Mouse (Mus musculus): ENCODE measurements around the gene Oaz1.
"Not testable (repeated sequence)": the region's sequence is repeated elsewhere in the genome, so short reads cannot be mapped to it uniquely, and the experiment has no call there.

Gene Oaz1

GRCm38 (mm10) chr10:80823847-80824643, 2.4 kb upstream of the Oaz1 start:
- no peak for DNase-seq

GRCm38 (mm10) chr10:80824827-80825226, 1.6 kb upstream of the Oaz1 start:
- no peak for DNase-seq

- DNase-seq: no peak
These were observed 810 bp downstream of the Oaz1 start for GRCm38 (mm10) chr10:80827063-80827869.

- no peak for DNase-seq
These were observed 1.5 kb downstream of the Oaz1 start for GRCm38 (mm10) chr10:80827870-80828420.

GRCm38 (mm10) chr10:80828587-80828986, 2.1 kb downstream of the Oaz1 start:
- DNase-seq: not testable (repeated sequence)

GRCm38 (mm10) chr10:80829359-80830278, 3.2 kb downstream of the Oaz1 start:
- DNase-seq: no peak

GRCm38 (mm10) chr10:80831136-80831535, 4.7 kb downstream of the Oaz1 start:
- DNase-seq: peak; percentile 78 to 86

- no peak for DNase-seq
These were observed 6.4 kb downstream of the Oaz1 start for GRCm38 (mm10) chr10:80832818-80833217.

GRCm38 (mm10) chr10:80835617-80836016, 9.2 kb downstream of the Oaz1 start:
- no peak for DNase-seq

GRCm38 (mm10) chr10:80836949-80837379, 10.5 kb downstream of the Oaz1 start:
- DNase-seq: no peak

GRCm38 (mm10) chr10:80837827-80838226, 11.4 kb downstream of the Oaz1 start:
- DNase-seq: no peak

- DNase-seq: no peak
These were observed 12.0 kb downstream of the Oaz1 start for GRCm38 (mm10) chr10:80838346-80838912.

- no peak for DNase-seq
These were observed 13.4 kb downstream of the Oaz1 start for GRCm38 (mm10) chr10:80839848-80840247.

GRCm38 (mm10) chr10:80841685-80842084, 15.2 kb downstream of the Oaz1 start:
- no peak for DNase-seq

GRCm38 (mm10) chr10:80842334-80842733, 15.9 kb downstream of the Oaz1 start:
- DNase-seq: no peak

GRCm38 (mm10) chr10:80843087-80843930, 16.9 kb downstream of the Oaz1 start:
- no peak for DNase-seq

GRCm38 (mm10) chr10:80843931-80844547, 17.6 kb downstream of the Oaz1 start, which contains the start of gene Lingo3:
TSS of gene Lingo3 (minus strand) at chr10:80844039.
- no peak for DNase-seq

- DNase-seq: no peak
These were observed 18.7 kb downstream of the Oaz1 start for GRCm38 (mm10) chr10:80845055-80845693.

GRCm38 (mm10) chr10:80845732-80846131, 19.3 kb downstream of the Oaz1 start:
- no peak for DNase-seq

GRCm38 (mm10) chr10:80848571-80848970, 22.1 kb downstream of the Oaz1 start:
- DNase-seq: peak; percentile 77 to 78

All from lung, postnatal 4 days (tissue).